Mouse (Mus musculus): ENCODE measurements around the gene Skap1. TPM values are rescaled to one million over a fixed set of nuclear protein-coding genes. Genes with fewer than 3 reads are reported as not detected.
A peak's percentile ranks its signal among the peaks of the same experiment; 100 is the strongest.

Gene Skap1
- polyA plus RNA-seq, 1 experiment from 2014 or later: 7.9 TPM

GRCm38 (mm10) chr11:96576491-96577427, 112.4 kb downstream of the Skap1 start:
- H3K36me3 ChIP-seq: no peaks in the 10 kb centered on the region
- no peak overlapping the region for H3K9ac ChIP-seq (replicated peaks)
- no peak overlapping the region for H3K4me3 ChIP-seq (replicated peaks)
- no peak for ATAC-seq (ENCODE audit: low FRiP score)
- no peaks in the 10 kb centered on the region for H3K9me3 ChIP-seq (replicated peaks)
- peak overlapping the region; percentile 23; the same call in 1 of the 2 replicates for H3K27ac ChIP-seq (replicated peaks)
- 13% methylated on average over 14 of the region's 14 CpGs for WGBS
- H3K27me3 ChIP-seq (replicated peaks): no peaks in the 10 kb centered on the region
- H3K4me2 ChIP-seq: no peak overlapping the region
- H3K4me1 ChIP-seq: peaks cover 43% of the 10 kb centered on the region

- Histone ChIP-seq H3K27me3 (replicated peaks) (no peaks in the 10 kb centered on the region), H3K4me3 (replicated peaks) (peak overlapping the region; percentile 20), H3K4me1 (peaks cover 51% of the 10 kb centered on the region), H3K9ac (replicated peaks) (no peak overlapping the region; the same call in 1 of the 2 replicates), H3K27ac (replicated peaks) (peak overlapping the region; percentile 76), H3K36me3 (no peaks in the 10 kb centered on the region), H3K4me2 (peak overlapping the region; percentile 55), H3K9me3 (replicated peaks) (no peaks in the 10 kb centered on the region)
- 3% methylated on average over 25 of the region's 25 CpGs for WGBS
- ATAC-seq (ENCODE audit: low FRiP score): no peak
Observed at GRCm38 (mm10) chr11:96578551-96579283, 114.3 kb downstream of the Skap1 start.

GRCm38 (mm10) chr11:96581604-96582384, 117.4 kb downstream of the Skap1 start:
- H3K27ac ChIP-seq (replicated peaks): peak overlapping the region; percentile 56
- ATAC-seq (ENCODE audit: low FRiP score): peak; percentile 86
- H3K4me3 ChIP-seq (replicated peaks): no peak overlapping the region
- H3K27me3 ChIP-seq (replicated peaks): no peaks in the 10 kb centered on the region
- peak overlapping the region; percentile 3; the same call in 1 of the 2 replicates for H3K4me2 ChIP-seq
- 19% methylated on average over 10 of the region's 10 CpGs for WGBS
- no peaks in the 10 kb centered on the region for H3K36me3 ChIP-seq
- H3K9ac ChIP-seq (replicated peaks): no peak overlapping the region
- H3K4me1 ChIP-seq: peaks cover 43% of the 10 kb centered on the region
- H3K9me3 ChIP-seq (replicated peaks): no peaks in the 10 kb centered on the region

GRCm38 (mm10) chr11:96582595-96582994, 118.2 kb downstream of the Skap1 start:
- no peak overlapping the region for H3K4me3 ChIP-seq (replicated peaks)
- H3K9me3 ChIP-seq (replicated peaks): no peaks in the 10 kb centered on the region
- peak overlapping the region; percentile 6 for H3K27ac ChIP-seq (replicated peaks)
- no peak for ATAC-seq (ENCODE audit: low FRiP score)
- H3K4me2 ChIP-seq: no peak overlapping the region
- WGBS: 10% methylated on average over 10 of the region's 10 CpGs
- H3K27me3 ChIP-seq (replicated peaks): no peaks in the 10 kb centered on the region
- peaks cover 38% of the 10 kb centered on the region for H3K4me1 ChIP-seq
- no peak overlapping the region for H3K9ac ChIP-seq (replicated peaks)
- H3K36me3 ChIP-seq: no peaks in the 10 kb centered on the region

- Histone ChIP-seq H3K4me1 (peaks cover 11% of the 10 kb centered on the region; the same call in 1 of the 2 replicates), H3K4me2 (no peak overlapping the region), H3K9me3 (replicated peaks) (no peaks in the 10 kb centered on the region), H3K4me3 (replicated peaks) (no peak overlapping the region), H3K27ac (replicated peaks) (no peak overlapping the region), H3K36me3 (no peaks in the 10 kb centered on the region), H3K27me3 (replicated peaks) (no peaks in the 10 kb centered on the region), H3K9ac (replicated peaks) (no peak overlapping the region)
- WGBS: 84% methylated on average over 3 of the region's 3 CpGs
- no peak for ATAC-seq (ENCODE audit: low FRiP score)
Observed at GRCm38 (mm10) chr11:96589828-96590227, 125.4 kb downstream of the Skap1 start.

GRCm38 (mm10) chr11:96595890-96596289, 131.5 kb downstream of the Skap1 start:
- Histone ChIP-seq H3K9ac (replicated peaks) (peak overlapping the region; percentile 31; the same call in 1 of the 2 replicates), H3K36me3 (no peaks in the 10 kb centered on the region), H3K4me3 (replicated peaks) (peak overlapping the region; percentile 8), H3K27me3 (replicated peaks) (no peaks in the 10 kb centered on the region), H3K9me3 (replicated peaks) (no peaks in the 10 kb centered on the region), H3K27ac (replicated peaks) (peak overlapping the region; percentile 80), H3K4me1 (peaks cover 35% of the 10 kb centered on the region), H3K4me2 (peak overlapping the region; percentile 43)
- 10% methylated on average over 12 of the region's 12 CpGs for WGBS
- peak; percentile 55; the same call in 1 of the 2 replicates for ATAC-seq (ENCODE audit: low FRiP score)

- peak overlapping the region; percentile 80 for H3K27ac ChIP-seq (replicated peaks)
- peak; percentile 8; the same call in 1 of the 2 replicates for ATAC-seq (ENCODE audit: low FRiP score)
- no peaks in the 10 kb centered on the region for H3K27me3 ChIP-seq (replicated peaks)
- H3K4me2 ChIP-seq: peak overlapping the region; percentile 43
- peaks cover 35% of the 10 kb centered on the region for H3K4me1 ChIP-seq
- WGBS: 10% methylated on average over 6 of the region's 6 CpGs
- H3K36me3 ChIP-seq: no peaks in the 10 kb centered on the region
- H3K4me3 ChIP-seq (replicated peaks): peak overlapping the region; percentile 8
- H3K9me3 ChIP-seq (replicated peaks): no peaks in the 10 kb centered on the region
- peak overlapping the region; percentile 31; the same call in 1 of the 2 replicates for H3K9ac ChIP-seq (replicated peaks)
Observed at GRCm38 (mm10) chr11:96596301-96596700, 131.9 kb downstream of the Skap1 start.

- no peak overlapping the region for H3K4me3 ChIP-seq (replicated peaks)
- no peaks in the 10 kb centered on the region for H3K9me3 ChIP-seq (replicated peaks)
- H3K4me2 ChIP-seq: no peak overlapping the region
- WGBS: 64% methylated on average over 3 of the region's 3 CpGs
- H3K36me3 ChIP-seq: no peaks in the 10 kb centered on the region
- H3K27ac ChIP-seq (replicated peaks): no peak overlapping the region
- ATAC-seq (ENCODE audit: low FRiP score): no peak
- H3K9ac ChIP-seq (replicated peaks): no peak overlapping the region
- peaks cover 11% of the 10 kb centered on the region; the same call in 1 of the 2 replicates for H3K4me1 ChIP-seq
- H3K27me3 ChIP-seq (replicated peaks): no peaks in the 10 kb centered on the region
Observed at GRCm38 (mm10) chr11:96602806-96603205, 138.4 kb downstream of the Skap1 start.

GRCm38 (mm10) chr11:96604306-96604705, 139.9 kb downstream of the Skap1 start:
- H3K4me3 ChIP-seq (replicated peaks): no peak overlapping the region
- no peaks in the 10 kb centered on the region for H3K9me3 ChIP-seq (replicated peaks)
- no peak overlapping the region for H3K4me2 ChIP-seq
- H3K27me3 ChIP-seq (replicated peaks): no peaks in the 10 kb centered on the region
- H3K27ac ChIP-seq (replicated peaks): no peak overlapping the region; the same call in 1 of the 2 replicates
- WGBS: 77% methylated on average over 6 of the region's 6 CpGs
- H3K4me1 ChIP-seq: peaks cover 14% of the 10 kb centered on the region; the same call in 1 of the 2 replicates
- H3K36me3 ChIP-seq: no peaks in the 10 kb centered on the region
- no peak for ATAC-seq (ENCODE audit: low FRiP score)
- no peak overlapping the region for H3K9ac ChIP-seq (replicated peaks)

GRCm38 (mm10) chr11:96604751-96605450, 140.5 kb downstream of the Skap1 start:
- Histone ChIP-seq H3K4me2 (no peak overlapping the region), H3K9me3 (replicated peaks) (no peaks in the 10 kb centered on the region), H3K27ac (replicated peaks) (no peak overlapping the region; the same call in 1 of the 2 replicates), H3K27me3 (replicated peaks) (no peaks in the 10 kb centered on the region), H3K9ac (replicated peaks) (no peak overlapping the region), H3K36me3 (no peaks in the 10 kb centered on the region), H3K4me1 (peaks cover 14% of the 10 kb centered on the region; the same call in 1 of the 2 replicates), H3K4me3 (replicated peaks) (no peak overlapping the region)
- 52% methylated on average over 7 of the region's 7 CpGs for WGBS
- ATAC-seq (ENCODE audit: low FRiP score): no peak

Data from neural tube, embryonic 15.5 days (tissue).